Mouse (Mus musculus) megakaryocyte, embryonic 14.5 days (primary cell): Measurements from ENCODE around the gene Nup160.

Experiments used
- FLI1 ChIP-seq: IDR thresholded peaks from 2 replicates; pipeline ENCODE4 v1.6.1; 2012; ENCODE audit warnings: low read length, inconsistent platforms, mixed read lengths
- GATA1 ChIP-seq: IDR thresholded peaks from 3 replicates; pipeline ENCODE4 v1.6.1; 2012; ENCODE audit warnings: mixed read lengths, low read length, inconsistent platforms, borderline replicate concordance

DNA sequence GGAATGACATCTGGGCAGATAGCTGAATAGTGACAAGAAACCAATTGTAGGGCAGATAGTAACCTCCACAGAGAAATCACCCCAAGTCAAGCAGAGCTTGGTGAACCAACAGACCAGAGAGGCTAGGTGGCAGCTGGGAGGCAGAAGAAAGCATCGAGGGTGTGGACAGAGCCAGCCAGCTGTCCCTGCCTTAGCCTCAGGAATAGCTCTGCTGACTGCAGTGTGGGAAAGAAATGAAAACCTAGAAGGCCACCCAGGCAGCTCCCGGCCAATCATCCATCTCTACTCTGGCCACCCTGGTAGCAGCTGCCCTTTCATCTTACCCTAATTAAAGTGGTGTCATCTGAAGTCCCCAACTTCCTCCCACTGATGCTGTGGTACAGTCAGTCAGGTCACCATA is 47.5 kb upstream of the Nup160 start:
- TF ChIP-seq GATA1 = no peak
- TF ChIP-seq FLI1 = no peak
